In the genomic region with DNA sequence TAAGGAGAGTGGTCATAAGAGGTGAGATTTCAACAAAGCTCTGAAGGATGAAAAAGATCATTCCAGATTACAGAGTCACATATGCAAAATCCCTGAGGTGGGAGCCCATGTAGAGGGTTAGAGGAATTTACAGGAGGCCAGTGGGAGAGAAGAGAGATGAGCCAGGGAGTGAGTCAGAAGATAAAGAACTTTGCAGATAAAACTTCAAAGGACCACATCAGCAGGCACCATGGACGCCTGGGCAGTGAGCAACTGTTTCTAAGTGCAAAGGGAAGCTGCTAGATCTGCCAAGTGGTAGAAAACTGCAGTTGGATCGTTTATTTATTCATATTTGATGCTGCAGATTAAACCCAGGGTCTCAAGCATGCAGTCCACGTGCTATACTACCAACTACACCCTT, we compare ENCODE assay signal across 29 mouse cellular contexts.
DNase-seq lines count a peak whose midpoint lies in the region; ATAC-seq and TF ChIP-seq lines count a peak whose summit lies in the region.
"Had no signal": no experiment of that assay in that cellular context is flagged by ENCODE, and none has a peak within 500 bp of the region (broad histone marks: within the 10 kb centered on the region; RNA-seq: fewer than 3 reads in every experiment).

No protein-coding gene starts in this region.

- no peaks in the 10 kb centered on the region for H3K36me3 ChIP-seq in stomach, embryonic 14.5 days (ENCODE audit: control insufficient read depth, insufficient read depth, low read length)
- H3K36me3 ChIP-seq in stomach, postnatal 0 days (ENCODE audit: control insufficient read depth, insufficient read depth, low read length) = no peaks in the 10 kb centered on the region
- no peaks in the 10 kb centered on the region for H3K36me3 ChIP-seq in embryonic facial prominence, embryonic 13.5 days
- H3K36me3 ChIP-seq in forebrain, embryonic 14.5 days (ENCODE audit: control insufficient read depth, insufficient read depth, low read length) = no peaks in the 10 kb centered on the region
- H3K36me3 ChIP-seq: kidney, embryonic 15.5 days; liver, embryonic 12.5 days; neural tube, embryonic 15.5 days had no signal

- no peak overlapping the region for H3K4me2 ChIP-seq in stomach, embryonic 14.5 days (replicated peaks; ENCODE audit: low read depth, low read length)
- no peak overlapping the region for H3K4me2 ChIP-seq in stomach, postnatal 0 days (replicated peaks; ENCODE audit: low read depth)
- H3K4me2 ChIP-seq in embryonic facial prominence, embryonic 13.5 days = no peak overlapping the region
- H3K4me2 ChIP-seq in forebrain, embryonic 14.5 days (ENCODE audit: low read length) = no peak overlapping the region
- H3K4me2 ChIP-seq: heart, embryonic 11.5 days; hindbrain, embryonic 14.5 days; kidney, embryonic 15.5 days; liver, embryonic 12.5 days; neural tube, embryonic 15.5 days had no signal

- H3K9ac ChIP-seq in stomach, embryonic 14.5 days (replicated peaks; ENCODE audit: low read depth, low read length) = no peak overlapping the region
- no peak overlapping the region for H3K9ac ChIP-seq in stomach, postnatal 0 days (ENCODE audit: low read length)
- H3K9ac ChIP-seq in embryonic facial prominence, embryonic 13.5 days = no peak overlapping the region
- no peak overlapping the region for H3K9ac ChIP-seq in forebrain, embryonic 14.5 days (ENCODE audit: low read length)
- H3K9ac ChIP-seq: hindbrain, embryonic 14.5 days; kidney, embryonic 15.5 days; liver, embryonic 12.5 days; liver, postnatal 0 days; neural tube, embryonic 15.5 days had no signal

- no peak overlapping the region for H3K4me3 ChIP-seq in stomach, embryonic 14.5 days (ENCODE audit: low read depth, low read length)
- H3K4me3 ChIP-seq in stomach, postnatal 0 days (ENCODE audit: low read depth, low read length) = no peak overlapping the region
- no peak overlapping the region for H3K4me3 ChIP-seq in embryonic facial prominence, embryonic 13.5 days
- H3K4me3 ChIP-seq in forebrain, embryonic 14.5 days (ENCODE audit: low read depth, low read length) = no peak overlapping the region
- H3K4me3 ChIP-seq: erythroblast, embryonic 14.5 days; kidney, embryonic 15.5 days; layer of hippocampus, adult 2 months; left cerebral cortex, adult 2 months; liver, embryonic 12.5 days; neural tube, embryonic 15.5 days had no signal

- WGBS in stomach, embryonic 14.5 days = 44% methylated on average over 3 of the region's 3 CpGs
- WGBS in stomach, postnatal 0 days = 45% methylated on average over 3 of the region's 3 CpGs
- WGBS in embryonic facial prominence, embryonic 13.5 days = 63% methylated on average over 3 of the region's 3 CpGs
- WGBS in forebrain, embryonic 14.5 days = 71% methylated on average over 3 of the region's 3 CpGs

- peak; percentile 61 for DNase-seq in adrenal gland, adult 2 months
- no peak for DNase-seq in adrenal gland, postnatal 25 days
- no peak for DNase-seq in stomach, postnatal 0 days (ENCODE audit: low spot score)
- DNase-seq in forebrain, embryonic 14.5 days (ENCODE audit: low spot score) = no peak
- DNase-seq in urinary bladder, postnatal 14 days (ENCODE audit: low spot score) = no peak
- DNase-seq: cerebellum, adult 18-20 months; cerebellum, postnatal 10 days; gastrocnemius, postnatal 14 days; kidney, adult 18-20 months; kidney, postnatal 25 days; liver, postnatal 0 days; midbrain, embryonic 14.5 days; right cerebral cortex, postnatal 25 days; thymus, adult 18-20 months; thymus, postnatal 25 days had no signal

- H3K4me1 ChIP-seq in stomach, embryonic 14.5 days (ENCODE audit: control insufficient read depth, insufficient read depth, low read length) = peaks cover 24% of the 10 kb centered on the region
- peaks cover 2% of the 10 kb centered on the region for H3K4me1 ChIP-seq in stomach, postnatal 0 days (replicated peaks; ENCODE audit: control insufficient read depth, insufficient read depth)
- peaks cover 42% of the 10 kb centered on the region for H3K4me1 ChIP-seq in embryonic facial prominence, embryonic 13.5 days
- peaks cover 22% of the 10 kb centered on the region for H3K4me1 ChIP-seq in forebrain, embryonic 14.5 days (ENCODE audit: control insufficient read depth, insufficient read depth, low read length)

- H3K27ac ChIP-seq in stomach, embryonic 14.5 days (ENCODE audit: low read length) = 0 out of 2 replicates have a peak overlapping the region, but pooled peaks have one; percentile 15
- no peak overlapping the region for H3K27ac ChIP-seq in stomach, postnatal 0 days (replicated peaks)
- H3K27ac ChIP-seq in embryonic facial prominence, embryonic 13.5 days = peak overlapping the region; percentile 48
- H3K27ac ChIP-seq in forebrain, embryonic 14.5 days (ENCODE audit: low read depth, low read length) = no peak overlapping the region
- H3K27ac ChIP-seq: kidney, embryonic 15.5 days; layer of hippocampus, adult 2 months; left cerebral cortex, adult 2 months; liver, embryonic 12.5 days; macrophage; neural tube, embryonic 15.5 days had no signal

- TF ChIP-seq EP300 in stomach, postnatal 0 days (optimal IDR thresholded peaks at IDR 0.05) = no peak

- no peaks in the 10 kb centered on the region for H3K27me3 ChIP-seq in stomach, embryonic 14.5 days (ENCODE audit: control insufficient read depth, insufficient read depth, low read length)
- no peaks in the 10 kb centered on the region for H3K27me3 ChIP-seq in stomach, postnatal 0 days (ENCODE audit: control insufficient read depth, insufficient read depth, low read length)
- no peaks in the 10 kb centered on the region for H3K27me3 ChIP-seq in embryonic facial prominence, embryonic 13.5 days
- no peaks in the 10 kb centered on the region for H3K27me3 ChIP-seq in forebrain, embryonic 14.5 days (replicated peaks; ENCODE audit: control insufficient read depth, insufficient read depth, low read length)
- H3K27me3 ChIP-seq: kidney, embryonic 15.5 days; neural tube, embryonic 15.5 days; Patski had no signal

- no peak for TF ChIP-seq CTCF in stomach, postnatal 0 days (IDR thresholded peaks at IDR 0.05; ENCODE audit: low read depth)

- ATAC-seq in stomach, embryonic 14.5 days (ENCODE audit: insufficient number of reproducible peaks, insufficient read depth, low FRiP score, low read depth) = no peak
- ATAC-seq in stomach, postnatal 0 days (ENCODE audit: low FRiP score, low TSS enrichment) = no peak
- ATAC-seq in embryonic facial prominence, embryonic 13.5 days (ENCODE audit: insufficient number of reproducible peaks, insufficient read depth, low FRiP score, low TSS enrichment, low read depth) = no peak
- ATAC-seq in forebrain, embryonic 14.5 days = no peak
- ATAC-seq in inflammation-experienced regulatory T-cells, adult 6 months = no peak
- ATAC-seq: liver, embryonic 12.5 days; liver, postnatal 0 days; lung, postnatal 0 days; Patski had no signal

- no peaks in the 10 kb centered on the region for H3K9me3 ChIP-seq in stomach, embryonic 14.5 days (ENCODE audit: control insufficient read depth, low read depth, low read length)
- no peaks in the 10 kb centered on the region for H3K9me3 ChIP-seq in stomach, postnatal 0 days (ENCODE audit: control insufficient read depth, low read length)
- H3K9me3 ChIP-seq in embryonic facial prominence, embryonic 13.5 days = no peaks in the 10 kb centered on the region
- H3K9me3 ChIP-seq in forebrain, embryonic 14.5 days (replicated peaks; ENCODE audit: control insufficient read depth, low read length) = no peaks in the 10 kb centered on the region
- H3K9me3 ChIP-seq: kidney, embryonic 15.5 days; liver, embryonic 12.5 days; neural tube, embryonic 15.5 days had no signal

Comparison
In these comparisons a context has a peak if more than half of its experiments do, and no peak if none do; other contexts are left out.
1. H3K27ac ChIP-seq: peak in stomach, embryonic 14.5 days (single experiment) and embryonic facial prominence, embryonic 13.5 days (single experiment); none in stomach, postnatal 0 days (single experiment) and forebrain, embryonic 14.5 days (single experiment).